In the genomic region with DNA sequence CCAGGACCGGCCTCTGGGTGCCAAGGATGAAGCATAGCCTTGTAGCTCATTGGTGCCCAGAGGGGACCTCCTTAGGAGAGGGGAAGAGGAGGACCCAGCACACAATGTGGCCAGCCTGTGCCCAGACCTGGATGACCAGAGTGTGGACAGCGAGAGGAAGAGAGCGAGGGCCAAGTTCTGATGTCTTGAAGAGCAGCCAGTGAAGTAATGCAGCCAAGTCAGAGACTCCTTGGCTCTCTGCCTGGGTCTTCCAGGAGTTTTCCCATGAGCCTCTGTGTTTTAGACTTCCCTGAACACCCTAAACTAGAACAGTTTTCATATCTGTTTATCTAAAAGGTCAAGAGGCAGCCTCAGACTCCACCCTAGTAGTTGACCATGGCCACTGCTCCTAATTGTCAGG, we compare ENCODE assay signal across 14 mouse cellular contexts. TPM values are rescaled to one million over a fixed set of nuclear protein-coding genes. Genes with fewer than 3 reads are reported as not detected.
DNase-seq lines count a peak whose midpoint lies in the region; ATAC-seq lines count a peak whose summit lies in the region.
"Had no signal": no experiment of that assay in that cellular context is flagged by ENCODE, and none has a peak within 500 bp of the region (broad histone marks: within the 10 kb centered on the region; RNA-seq: fewer than 3 reads in every experiment).

No protein-coding gene starts in this region.

- DNase-seq in heart, postnatal 14 days, result peak; percentile 21 to 48
- DNase-seq in heart, postnatal 25 days (ENCODE audit: low spot score), result no peak
- DNase-seq in ovary, adult 18-20 months (ENCODE audit: low spot score), result peak; percentile 47
- no peak for DNase-seq in ovary, postnatal 10 days (ENCODE audit: low spot score)
- DNase-seq in layer of hippocampus, postnatal 14 days (ENCODE audit: low spot score in 2 of 2), result no peak
- DNase-seq: right cerebral cortex, postnatal 14 days had no signal

- no peak overlapping the region for H3K4me2 ChIP-seq in lung, embryonic 15.5 days
- H3K4me2 ChIP-seq: limb, embryonic 15.5 days had no signal

- H3K9ac ChIP-seq in lung, embryonic 15.5 days, result no peak overlapping the region
- H3K9ac ChIP-seq: limb, embryonic 15.5 days had no signal

- peak; percentile 72 for ATAC-seq in lung, embryonic 15.5 days (ENCODE audit: borderline replicate concordance, extremely low read depth, low FRiP score, low TSS enrichment)
- no peak for ATAC-seq in megakaryocyte, adult 5-6 weeks (ENCODE audit: poor library complexity, severe bottlenecking)

- intact Hi-C loops in heart, postnatal 14 days (cut with DNase I), result no loop called here
- intact Hi-C loops in heart, postnatal 25 days (cut with DNase I), result no loop called here

- H3K4me3 ChIP-seq in lung, embryonic 15.5 days, result no peak overlapping the region
- H3K4me3 ChIP-seq: limb, embryonic 15.5 days had no signal

- H3K9me3 ChIP-seq in lung, embryonic 15.5 days, result no peaks in the 10 kb centered on the region
- H3K9me3 ChIP-seq: limb, embryonic 15.5 days had no signal

- no peak overlapping the region for H3K27ac ChIP-seq in lung, embryonic 15.5 days
- H3K27ac ChIP-seq: limb, embryonic 15.5 days had no signal

- no peaks in the 10 kb centered on the region for H3K36me3 ChIP-seq in lung, embryonic 15.5 days
- H3K36me3 ChIP-seq: limb, embryonic 15.5 days had no signal

- WGBS in lung, embryonic 15.5 days, result 50% methylated on average over 3 of the region's 3 CpGs

- no peaks in the 10 kb centered on the region; the same call in 1 of the 2 replicates for H3K27me3 ChIP-seq in lung, embryonic 15.5 days

- H3K4me1 ChIP-seq in lung, embryonic 15.5 days, result peaks cover 13% of the 10 kb centered on the region

RNA-seq across cellular contexts. Expression of a gene that starts 1.3 kb away (rescaled TPM):
- total RNA-seq in heart, postnatal 14 days (2021), result 1 to 10 TPM; 2.3 to 2.8 TPM
- total RNA-seq in heart, postnatal 25 days (2021), result 1 to 10 TPM; 3.6 to 3.7 TPM
- polyA plus RNA-seq in lung, embryonic 15.5 days (2015; fragmentation: Nextera tagmentation; extraction: Ambion mirVana), result 0.28 and 0.37 TPM in 2 replicates
- total RNA-seq in layer of hippocampus, postnatal 14 days (2021), result not detected
- not detected in 2 replicates for total RNA-seq in megakaryocyte, adult 5-6 weeks (2015)
- 0.15 TPM in 1 of 2 replicates, not detected in the other for total RNA-seq in megakaryocyte, adult 5-6 weeks (2017)
- total RNA-seq: granulocyte monocyte progenitor cell, adult 5-6 weeks; layer of hippocampus, postnatal 10 days; megakaryocyte-erythroid progenitor cell, adult 5-6 weeks had no signal
- polyA plus RNA-seq: cerebellum, adult 2 months; neural tube, embryonic 11.5 days had no signal

RNA-seq across cellular contexts. Expression of a gene that starts 48.7 kb away (rescaled TPM):
- total RNA-seq in heart, postnatal 14 days (2021), result 1 to 10 TPM; 1.6 TPM
- total RNA-seq in heart, postnatal 25 days (2021), result 1 to 10 TPM; 2.2 to 2.3 TPM
- 1.2 and 1.4 TPM in 2 replicates for polyA plus RNA-seq in lung, embryonic 15.5 days (2015; fragmentation: Nextera tagmentation; extraction: Ambion mirVana)
- total RNA-seq in layer of hippocampus, postnatal 14 days (2021), result 1 to 10 TPM; 2.7 to 3.1 TPM
- 33.9 and 37.2 TPM in 2 replicates for total RNA-seq in megakaryocyte, adult 5-6 weeks (2015)
- 68.7 and 77.1 TPM in 2 replicates for total RNA-seq in megakaryocyte, adult 5-6 weeks (2017)

RNA-seq across cellular contexts. Expression of a gene that starts 52.4 kb away (rescaled TPM):
- total RNA-seq in heart, postnatal 14 days (2021), result 10 to 100 TPM; 18.2 to 20.9 TPM
- total RNA-seq in heart, postnatal 25 days (2021), result 10 to 100 TPM; 16.2 to 17.2 TPM
- polyA plus RNA-seq in lung, embryonic 15.5 days (2015; fragmentation: Nextera tagmentation; extraction: Ambion mirVana), result 45.4 and 50.4 TPM in 2 replicates
- 100 to 1,000 TPM; 172 to 192 TPM for total RNA-seq in layer of hippocampus, postnatal 14 days (2021)
- 0.11 TPM in 1 of 2 replicates, not detected in the other for total RNA-seq in megakaryocyte, adult 5-6 weeks (2015)
- total RNA-seq in megakaryocyte, adult 5-6 weeks (2017), result not detected in 2 replicates
- total RNA-seq: granulocyte monocyte progenitor cell, adult 5-6 weeks had no signal

Comparison
In these comparisons a context has a peak if more than half of its experiments do, and no peak if none do; other contexts are left out.
1. DNase-seq: peak in heart, postnatal 14 days (2 of 2) and ovary, adult 18-20 months (single experiment); none in heart, postnatal 25 days (single experiment), ovary, postnatal 10 days (single experiment) and layer of hippocampus, postnatal 14 days (0 of 2).
2. RNA of a gene that starts 48.7 kb away (total RNA-seq): 33.9 to 77.1 TPM in megakaryocyte, adult 5-6 weeks; 2.7 to 3.1 TPM in layer of hippocampus, postnatal 14 days, 2.2 to 2.3 TPM in heart, postnatal 25 days and 1.6 TPM in heart, postnatal 14 days; every median in the first group is over 4 times any median in the second.
3. RNA of a gene that starts 52.4 kb away (total RNA-seq): 172 to 192 TPM in layer of hippocampus, postnatal 14 days, 18.2 to 20.9 TPM in heart, postnatal 14 days and 16.2 to 17.2 TPM in heart, postnatal 25 days; 0.11 TPM in megakaryocyte, adult 5-6 weeks; every median in the first group is over 10 times any median in the second.